Mouse (Mus musculus): Measurements from ENCODE around the gene Ccser1. TPM values are rescaled to one million over a fixed set of nuclear protein-coding genes. Genes with fewer than 3 reads are reported as not detected.

The Ccser1 gene
- 5.0 and 8.6 TPM in 2 replicates for polyA plus RNA-seq (2016; fragmentation: Nextera tagmentation; extraction: Ambion mirVana)

GRCm38 (mm10) chr6:61179949-61180755, at the start of gene Ccser1:
Ccser1 (plus strand) TSS chr6:61180324.
- peak; percentile 92 for ATAC-seq (ENCODE audit: insufficient number of reproducible peaks, insufficient read depth, low FRiP score, low TSS enrichment)
- WGBS, result under 1% methylated on average over 80 of the region's 105 CpGs

GRCm38 (mm10) chr6:61136436-61136835, 43.7 kb upstream of the Ccser1 start:
- Histone ChIP-seq H3K9ac (no peak overlapping the region), H3K9me3 (0 out of 2 replicates have a peak, but pooled peaks cover 4% of the 10 kb centered on the region), H3K36me3 (no peaks in the 10 kb centered on the region), H3K4me3 (no peak overlapping the region), H3K4me2 (replicated peaks) (no peak overlapping the region), H3K4me1 (no peaks in the 10 kb centered on the region), H3K27me3 (no peaks in the 10 kb centered on the region), H3K27ac (no peak overlapping the region)
- 87% methylated on average over 2 of the region's 2 CpGs for WGBS
- no peak for ATAC-seq (ENCODE audit: insufficient number of reproducible peaks, insufficient read depth, low FRiP score, low TSS enrichment)

More at GRCm38 (mm10) chr6:61179949-61180755, at the start of gene Ccser1:
- H3K36me3 ChIP-seq, result no peaks in the 10 kb centered on the region
- peak within 1 kb of the TSS; percentile 94 for H3K4me2 ChIP-seq (replicated peaks)
- peak within 1 kb of the TSS; percentile 42; the same call in 1 of the 2 replicates for H3K27ac ChIP-seq
- H3K27me3 ChIP-seq, result peaks cover 6% of the 10 kb centered on the region; the same call in 1 of the 2 replicates
- H3K4me1 ChIP-seq, result peaks cover 2% of the 10 kb centered on the region; the same call in 1 of the 2 replicates
- no peaks in the 10 kb centered on the region for H3K9me3 ChIP-seq
- H3K9ac ChIP-seq, result peak within 1 kb of the TSS; percentile 70
- H3K4me3 ChIP-seq, result peak within 1 kb of the TSS; percentile 80

- WGBS, result 71% methylated on average over 1 of the region's 1 CpGs
- no peak for ATAC-seq (ENCODE audit: insufficient number of reproducible peaks, insufficient read depth, low FRiP score, low TSS enrichment)
- H3K9me3 ChIP-seq, result no peaks in the 10 kb centered on the region
Observed at GRCm38 (mm10) chr6:61143031-61143430, 37.1 kb upstream of the Ccser1 start.

GRCm38 (mm10) chr6:61152924-61153323, 27.2 kb upstream of the Ccser1 start:
- Histone ChIP-seq H3K27ac (no peak overlapping the region), H3K36me3 (no peaks in the 10 kb centered on the region), H3K9ac (no peak overlapping the region), H3K4me2 (replicated peaks) (no peak overlapping the region), H3K4me3 (no peak overlapping the region), H3K9me3 (no peaks in the 10 kb centered on the region), H3K4me1 (0 out of 2 replicates have a peak, but pooled peaks cover 2% of the 10 kb centered on the region), H3K27me3 (no peaks in the 10 kb centered on the region)
- WGBS, result 71% methylated on average over 3 of the region's 3 CpGs
- ATAC-seq (ENCODE audit: insufficient number of reproducible peaks, insufficient read depth, low FRiP score, low TSS enrichment), result no peak

More at GRCm38 (mm10) chr6:61143031-61143430, 37.1 kb upstream of the Ccser1 start:
- H3K9ac ChIP-seq, result no peak overlapping the region
- H3K4me2 ChIP-seq (replicated peaks), result no peak overlapping the region
- no peak overlapping the region for H3K27ac ChIP-seq
- H3K4me1 ChIP-seq, result no peaks in the 10 kb centered on the region
- H3K27me3 ChIP-seq, result no peaks in the 10 kb centered on the region
- no peak overlapping the region for H3K4me3 ChIP-seq
- no peaks in the 10 kb centered on the region for H3K36me3 ChIP-seq

GRCm38 (mm10) chr6:61154654-61155053, 25.5 kb upstream of the Ccser1 start:
- H3K4me1 ChIP-seq, result 0 out of 2 replicates have a peak, but pooled peaks cover 2% of the 10 kb centered on the region
- no peak overlapping the region for H3K9ac ChIP-seq
- no peak overlapping the region for H3K4me2 ChIP-seq (replicated peaks)
- no peaks in the 10 kb centered on the region for H3K27me3 ChIP-seq
- no peak overlapping the region for H3K4me3 ChIP-seq
- H3K27ac ChIP-seq, result no peak overlapping the region
- 49% methylated on average over 6 of the region's 6 CpGs for WGBS
- H3K9me3 ChIP-seq, result no peaks in the 10 kb centered on the region
- H3K36me3 ChIP-seq, result no peaks in the 10 kb centered on the region
- ATAC-seq (ENCODE audit: insufficient number of reproducible peaks, insufficient read depth, low FRiP score, low TSS enrichment), result no peak

- no peaks in the 10 kb centered on the region for H3K27me3 ChIP-seq
- H3K27ac ChIP-seq, result no peak overlapping the region
- H3K9ac ChIP-seq, result no peak overlapping the region
- no peak overlapping the region for H3K4me3 ChIP-seq
- 0 out of 2 replicates have a peak, but pooled peaks cover 2% of the 10 kb centered on the region for H3K4me1 ChIP-seq
- no peaks in the 10 kb centered on the region for H3K36me3 ChIP-seq
- 53% methylated on average over 8 of the region's 8 CpGs for WGBS
- no peak overlapping the region for H3K4me2 ChIP-seq (replicated peaks)
- ATAC-seq (ENCODE audit: insufficient number of reproducible peaks, insufficient read depth, low FRiP score, low TSS enrichment), result no peak
- H3K9me3 ChIP-seq, result no peaks in the 10 kb centered on the region
Observed at GRCm38 (mm10) chr6:61155059-61155629, 25.0 kb upstream of the Ccser1 start.

- H3K4me3 ChIP-seq, result no peak overlapping the region
- H3K27ac ChIP-seq, result no peak overlapping the region
- no peaks in the 10 kb centered on the region for H3K4me1 ChIP-seq
- no peak overlapping the region for H3K9ac ChIP-seq
- no peaks in the 10 kb centered on the region for H3K9me3 ChIP-seq
- H3K27me3 ChIP-seq, result no peaks in the 10 kb centered on the region
- no peak overlapping the region for H3K4me2 ChIP-seq (replicated peaks)
- H3K36me3 ChIP-seq, result no peaks in the 10 kb centered on the region
- ATAC-seq (ENCODE audit: insufficient number of reproducible peaks, insufficient read depth, low FRiP score, low TSS enrichment), result no peak
Observed at GRCm38 (mm10) chr6:61155718-61156117, 24.4 kb upstream of the Ccser1 start.

- Histone ChIP-seq H3K27me3 (no peaks in the 10 kb centered on the region), H3K9me3 (no peaks in the 10 kb centered on the region), H3K4me3 (no peak overlapping the region), H3K36me3 (no peaks in the 10 kb centered on the region), H3K4me1 (no peaks in the 10 kb centered on the region), H3K9ac (no peak overlapping the region), H3K4me2 (replicated peaks) (no peak overlapping the region), H3K27ac (no peak overlapping the region)
- no peak for ATAC-seq (ENCODE audit: insufficient number of reproducible peaks, insufficient read depth, low FRiP score, low TSS enrichment)
Observed at GRCm38 (mm10) chr6:61162117-61162516, 18.0 kb upstream of the Ccser1 start.

- H3K4me3 ChIP-seq, result no peak overlapping the region
- no peaks in the 10 kb centered on the region for H3K36me3 ChIP-seq
- no peaks in the 10 kb centered on the region for H3K27me3 ChIP-seq
- H3K9me3 ChIP-seq, result no peaks in the 10 kb centered on the region
- no peak overlapping the region for H3K4me2 ChIP-seq (replicated peaks)
- no peak for ATAC-seq (ENCODE audit: insufficient number of reproducible peaks, insufficient read depth, low FRiP score, low TSS enrichment)
- H3K27ac ChIP-seq, result no peak overlapping the region
- no peak overlapping the region for H3K9ac ChIP-seq
- 93% methylated on average over 1 of the region's 1 CpGs for WGBS
- no peaks in the 10 kb centered on the region for H3K4me1 ChIP-seq
Observed at GRCm38 (mm10) chr6:61166891-61167290, 13.2 kb upstream of the Ccser1 start.

- Histone ChIP-seq H3K36me3 (no peaks in the 10 kb centered on the region), H3K9me3 (no peaks in the 10 kb centered on the region), H3K4me1 (peaks cover under 1% of the 10 kb centered on the region; the same call in 1 of the 2 replicates), H3K4me3 (no peak overlapping the region), H3K4me2 (replicated peaks) (no peak overlapping the region), H3K27ac (no peak overlapping the region), H3K27me3 (peaks cover 3% of the 10 kb centered on the region; the same call in 1 of the 2 replicates), H3K9ac (no peak overlapping the region)
- 78% methylated on average over 1 of the region's 1 CpGs for WGBS
- ATAC-seq (ENCODE audit: insufficient number of reproducible peaks, insufficient read depth, low FRiP score, low TSS enrichment), result no peak
Observed at GRCm38 (mm10) chr6:61176126-61176525, 4.0 kb upstream of the Ccser1 start.

- peaks cover 2% of the 10 kb centered on the region; the same call in 1 of the 2 replicates for H3K4me1 ChIP-seq
- H3K36me3 ChIP-seq, result no peaks in the 10 kb centered on the region
- H3K4me3 ChIP-seq, result no peak overlapping the region
- peaks cover 4% of the 10 kb centered on the region; the same call in 1 of the 2 replicates for H3K27me3 ChIP-seq
- WGBS, result 70% methylated on average over 7 of the region's 7 CpGs
- no peak overlapping the region for H3K27ac ChIP-seq
- H3K4me2 ChIP-seq (replicated peaks), result no peak overlapping the region
- no peak for ATAC-seq (ENCODE audit: insufficient number of reproducible peaks, insufficient read depth, low FRiP score, low TSS enrichment)
- H3K9ac ChIP-seq, result no peak overlapping the region
- no peaks in the 10 kb centered on the region for H3K9me3 ChIP-seq
Observed at GRCm38 (mm10) chr6:61177476-61177875, 2.6 kb upstream of the Ccser1 start.

GRCm38 (mm10) chr6:61179641-61179948, 529 bp upstream of the Ccser1 start:
- Histone ChIP-seq H3K36me3 (no peaks in the 10 kb centered on the region), H3K9ac (peak overlapping the region; percentile 70; the same call in 1 of the 2 replicates), H3K4me1 (peaks cover 2% of the 10 kb centered on the region; the same call in 1 of the 2 replicates), H3K27ac (no peak overlapping the region), H3K9me3 (no peaks in the 10 kb centered on the region), H3K4me2 (replicated peaks) (peak overlapping the region; percentile 94), H3K4me3 (peak overlapping the region; percentile 80), H3K27me3 (peaks cover 6% of the 10 kb centered on the region; the same call in 1 of the 2 replicates)
- WGBS, result 4% methylated on average over 5 of the region's 5 CpGs
- ATAC-seq (ENCODE audit: insufficient number of reproducible peaks, insufficient read depth, low FRiP score, low TSS enrichment), result peak; percentile 45; the same call in 1 of the 2 replicates

Data from embryonic facial prominence, embryonic 12.5 days (tissue).